Mouse (Mus musculus): ENCODE results near the gene Washc3.

Gene Washc3

DNA sequence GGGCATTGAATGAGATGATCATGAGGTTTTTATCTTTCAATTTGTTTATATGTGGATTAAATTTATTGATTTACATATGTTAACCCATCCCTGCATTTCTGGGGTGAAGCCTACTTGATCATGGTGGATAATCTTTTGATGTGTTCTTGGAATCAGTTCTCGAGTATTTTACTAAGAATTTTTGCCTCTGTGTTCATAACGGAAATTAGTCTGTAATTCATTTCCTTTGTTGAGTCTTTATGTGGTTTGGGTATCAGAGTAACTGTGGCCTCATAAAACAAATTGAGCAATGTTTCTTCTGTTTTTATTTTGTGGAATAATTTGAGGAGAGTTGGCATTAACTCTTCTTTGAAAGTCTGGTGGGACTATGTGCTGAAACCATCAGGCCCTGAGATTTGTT, 54.7 kb downstream of the Washc3 start:
- DNase-seq (ENCODE audit: low read depth, low spot score) = no peak

GRCm38 (mm10) chr10:88260309-88260708, 59.4 kb downstream of the Washc3 start:
- DNase-seq (ENCODE audit: low read depth, low spot score) = no peak

GRCm38 (mm10) chr10:88261186-88261585, 60.3 kb downstream of the Washc3 start:
- no peak for DNase-seq (ENCODE audit: low read depth, low spot score)

DNA sequence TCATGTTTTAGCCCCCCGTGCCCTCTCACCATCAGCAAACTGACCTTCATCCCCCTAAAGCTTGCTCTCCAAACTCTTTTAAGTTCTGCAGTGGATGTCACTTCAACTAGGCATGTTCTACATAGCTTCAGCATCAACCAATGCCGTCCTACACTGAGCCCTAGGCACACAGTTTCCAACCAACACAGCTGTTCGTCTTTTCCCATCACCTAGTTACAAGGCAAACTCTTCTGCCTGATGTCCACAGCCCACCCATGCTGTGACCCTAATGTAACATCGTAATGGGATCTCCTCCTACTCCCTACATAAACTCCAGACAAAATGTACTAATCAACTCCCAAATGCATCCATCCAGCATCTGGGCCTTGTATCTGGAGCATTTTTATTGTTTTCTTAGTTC, 62.5 kb downstream of the Washc3 start:
- no peak for DNase-seq (ENCODE audit: low read depth, low spot score)

GRCm38 (mm10) chr10:88274045-88274444, 73.2 kb downstream of the Washc3 start:
- no peak for DNase-seq (ENCODE audit: low read depth, low spot score)

DNA sequence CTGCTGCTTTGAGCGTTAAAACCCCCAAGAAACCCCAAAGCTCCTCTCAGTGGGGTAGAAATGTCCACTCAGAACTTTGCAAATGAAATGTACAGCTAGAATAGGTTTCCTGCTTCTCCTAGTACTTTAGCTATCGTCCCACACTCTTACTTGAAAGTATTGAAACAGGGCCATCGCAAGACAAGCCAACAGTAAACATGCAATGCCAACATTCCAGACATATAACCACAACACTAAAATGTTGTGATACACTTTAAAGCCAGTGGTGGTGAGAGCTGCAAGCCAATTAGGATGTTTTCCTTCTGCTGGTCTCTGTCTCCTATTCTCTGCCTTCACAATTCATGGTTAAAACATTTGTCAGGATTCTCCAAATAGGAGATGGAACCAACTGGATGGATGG, 80.8 kb downstream of the Washc3 start:
- DNase-seq (ENCODE audit: low read depth, low spot score) = no peak

- no peak for DNase-seq (ENCODE audit: low read depth, low spot score)
Measured at GRCm38 (mm10) chr10:88284343-88284990, 83.6 kb downstream of the Washc3 start.

- no peak for DNase-seq (ENCODE audit: low read depth, low spot score)
Measured at GRCm38 (mm10) chr10:88287261-88287660, 86.4 kb downstream of the Washc3 start.

- no peak for DNase-seq (ENCODE audit: low read depth, low spot score)
Measured at GRCm38 (mm10) chr10:88288061-88288460, 87.2 kb downstream of the Washc3 start.

GRCm38 (mm10) chr10:88295091-88295490, 94.2 kb downstream of the Washc3 start:
- DNase-seq (ENCODE audit: low read depth, low spot score) = no peak
